Mouse (Mus musculus) liver, embryonic 14.5 days (tissue): ENCODE results near the gene Adamtsl4.

ENCODE experiments used
- CTCF ChIP-seq: IDR thresholded peaks from 2 replicates; pipeline ENCODE4 v1.5.1; 2016; ENCODE audit warnings: antibody characterized with exemption, low read depth, control low read depth
- EP300 ChIP-seq: IDR thresholded peaks from 2 replicates; pipeline ENCODE4 v1.6.1; 2016; ENCODE audit warnings: antibody characterized with exemption, low read depth

GRCm38 (mm10) chr3:95651033-95651373 is 36.7 kb downstream of the Adamtsl4 start:
- TF ChIP-seq CTCF (no peak), EP300 (no peak)
